Mouse (Mus musculus) brain, adult 2 months (tissue): Measurements from ENCODE around the gene Boc.
A peak's percentile ranks its signal among the peaks of the same experiment; 100 is the strongest.

ENCODE experiments used
- DNase-seq: peaks from one replicate; pipeline ENCODE4 v3.0.0; 2011; ENCODE audit warnings: low read depth, low spot score

Gene Boc

DNA sequence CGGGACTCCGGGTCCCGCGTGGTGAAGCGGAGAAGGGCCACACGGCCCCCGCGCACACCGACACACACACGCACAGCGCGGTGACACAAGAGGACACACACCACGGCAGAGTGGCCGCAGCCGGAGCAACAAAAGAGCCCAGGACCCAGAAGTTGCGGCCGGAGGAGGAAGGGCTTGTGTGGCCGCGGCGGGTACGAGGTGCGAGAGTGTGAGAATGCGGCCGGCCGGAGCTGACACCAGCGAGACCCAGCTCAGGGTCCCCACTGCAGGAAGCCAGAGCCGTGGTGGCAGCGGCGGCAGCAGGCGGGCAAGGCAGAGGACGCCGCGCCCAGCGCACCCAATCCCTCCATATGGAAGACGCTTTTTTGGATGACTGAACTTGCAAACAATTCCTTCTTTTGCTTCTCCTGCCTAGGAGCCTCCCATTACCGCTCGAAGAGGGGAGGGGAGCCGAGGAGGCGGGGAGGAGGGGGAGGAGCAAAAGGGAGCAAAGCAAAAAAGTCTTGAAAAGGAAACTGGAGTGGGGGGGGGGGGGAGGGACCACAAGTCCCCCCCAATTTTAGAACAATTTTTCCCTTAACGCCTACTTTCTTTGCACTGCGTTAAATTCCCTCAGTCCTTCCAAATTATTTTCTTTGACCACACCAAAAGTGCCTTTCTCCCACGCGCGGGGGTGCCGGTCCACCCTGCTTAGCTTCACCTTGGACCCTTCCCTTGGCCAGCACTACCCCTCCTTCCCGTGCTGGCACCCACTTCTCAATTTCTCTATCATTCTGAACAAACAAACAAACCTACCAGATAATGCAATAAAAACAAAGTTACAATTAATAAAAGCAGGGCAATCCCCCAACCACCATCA lies at the start of gene Boc:
TSS of gene Boc (minus strand) at position 427 of the 859 bp plus-strand sequence.
- peak; percentile 92 for DNase-seq

DNA sequence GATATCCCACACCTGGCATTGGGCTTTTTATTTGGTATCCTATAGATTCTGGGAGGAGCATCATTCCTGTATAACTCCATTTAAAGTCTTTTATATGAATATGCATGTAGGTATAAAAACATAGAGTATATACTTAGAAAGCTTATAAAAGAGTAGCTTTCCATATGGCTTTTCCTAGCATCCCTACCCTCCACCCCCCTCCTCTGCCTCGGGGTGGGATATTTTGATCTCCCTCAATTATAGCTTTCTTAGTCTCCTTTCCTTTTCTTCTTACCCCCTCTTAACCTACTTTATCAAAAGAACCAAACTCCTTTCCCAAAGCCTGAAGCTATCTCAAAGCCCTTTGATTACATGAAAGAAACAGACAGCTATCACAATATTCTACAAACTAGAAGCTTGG lies 47.9 kb upstream of the Boc start:
- peak; percentile 38 for DNase-seq

DNA sequence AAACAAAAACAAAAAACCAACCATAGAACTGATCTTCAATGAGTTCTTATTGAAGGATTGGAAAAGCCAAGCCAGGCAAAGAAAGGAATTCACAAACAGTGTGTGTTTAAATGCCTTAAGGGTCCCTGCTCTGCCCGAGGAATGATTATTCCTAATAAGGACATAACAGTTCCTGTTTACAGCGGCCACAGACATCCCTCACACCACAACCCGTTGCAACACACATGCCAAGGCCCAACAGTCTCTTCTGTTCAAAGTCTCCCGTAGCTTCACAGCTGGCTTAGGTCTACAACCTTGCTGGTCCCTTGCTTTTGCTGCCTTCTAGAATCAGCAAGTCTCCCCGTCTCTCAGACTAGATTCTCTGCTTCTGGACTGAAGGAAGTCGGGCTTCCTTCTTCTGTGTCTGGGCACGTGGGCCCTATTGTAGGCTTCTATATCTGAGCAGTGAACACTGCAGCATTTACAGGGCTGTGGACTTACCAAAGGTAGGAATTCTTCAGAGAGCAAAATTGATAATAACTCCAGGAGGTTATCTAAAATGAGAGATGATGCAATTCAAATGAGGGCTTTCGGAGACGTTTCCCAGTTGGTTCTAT lies 45.4 kb upstream of the Boc start:
- DNase-seq, result no peak

DNA sequence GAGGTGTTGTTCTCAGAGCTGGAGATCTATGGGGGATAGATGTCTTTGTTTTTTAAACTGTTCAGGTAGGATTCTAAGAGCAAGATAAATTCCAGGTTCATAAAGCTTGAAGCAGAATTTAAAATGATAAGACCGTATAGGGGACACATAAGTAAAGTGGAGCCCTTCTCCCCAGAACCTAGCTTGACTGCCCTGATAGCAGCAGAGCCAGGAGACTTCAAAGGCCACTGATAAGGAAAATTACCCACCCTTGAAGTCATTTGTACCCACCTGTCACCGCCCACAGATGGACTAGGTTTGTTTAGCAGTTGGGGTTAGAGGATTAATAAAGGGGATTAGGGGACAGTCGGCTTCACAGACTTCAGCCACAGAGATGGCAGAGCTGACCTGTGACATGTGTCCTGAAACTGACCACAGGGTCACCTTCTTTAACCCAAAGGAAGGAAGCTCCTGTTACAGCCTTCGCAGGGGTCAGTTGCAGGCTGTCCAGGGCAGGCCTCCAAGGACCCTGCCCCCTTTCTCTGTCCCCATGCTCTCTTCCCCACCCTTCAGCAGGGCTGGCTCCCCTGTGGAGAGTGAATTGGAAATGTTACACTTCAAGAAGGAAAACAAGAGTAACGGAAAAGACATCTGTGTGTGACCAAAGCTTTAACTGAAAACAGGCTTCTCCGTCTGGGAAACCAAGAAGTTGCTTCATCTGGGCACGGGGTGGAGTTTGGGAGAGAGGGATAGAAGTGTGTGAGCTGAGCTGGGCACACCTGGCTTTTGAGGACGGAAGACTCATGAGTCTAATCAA lies 43.5 kb upstream of the Boc start:
- no peak for DNase-seq

DNA sequence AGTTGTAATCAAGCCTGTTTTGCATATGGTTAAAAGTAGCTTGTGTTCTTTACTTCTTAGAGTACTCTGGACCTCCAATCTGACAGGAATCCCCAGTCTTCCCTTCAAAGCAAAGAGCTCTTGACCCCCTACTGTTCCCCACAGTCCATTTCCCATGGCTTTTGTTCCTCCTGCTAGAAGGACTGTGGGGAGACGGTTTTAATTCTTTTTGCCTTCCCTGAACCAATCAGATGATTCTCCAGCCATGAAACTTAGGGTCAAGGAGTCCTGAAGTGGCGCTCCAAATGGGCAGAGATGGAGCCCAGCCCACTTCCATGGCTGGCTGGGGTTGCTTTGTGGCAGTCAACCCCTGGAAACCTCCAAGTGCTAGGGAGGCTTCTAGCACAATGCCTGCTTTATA lies 42.5 kb upstream of the Boc start:
- DNase-seq, result no peak

DNA sequence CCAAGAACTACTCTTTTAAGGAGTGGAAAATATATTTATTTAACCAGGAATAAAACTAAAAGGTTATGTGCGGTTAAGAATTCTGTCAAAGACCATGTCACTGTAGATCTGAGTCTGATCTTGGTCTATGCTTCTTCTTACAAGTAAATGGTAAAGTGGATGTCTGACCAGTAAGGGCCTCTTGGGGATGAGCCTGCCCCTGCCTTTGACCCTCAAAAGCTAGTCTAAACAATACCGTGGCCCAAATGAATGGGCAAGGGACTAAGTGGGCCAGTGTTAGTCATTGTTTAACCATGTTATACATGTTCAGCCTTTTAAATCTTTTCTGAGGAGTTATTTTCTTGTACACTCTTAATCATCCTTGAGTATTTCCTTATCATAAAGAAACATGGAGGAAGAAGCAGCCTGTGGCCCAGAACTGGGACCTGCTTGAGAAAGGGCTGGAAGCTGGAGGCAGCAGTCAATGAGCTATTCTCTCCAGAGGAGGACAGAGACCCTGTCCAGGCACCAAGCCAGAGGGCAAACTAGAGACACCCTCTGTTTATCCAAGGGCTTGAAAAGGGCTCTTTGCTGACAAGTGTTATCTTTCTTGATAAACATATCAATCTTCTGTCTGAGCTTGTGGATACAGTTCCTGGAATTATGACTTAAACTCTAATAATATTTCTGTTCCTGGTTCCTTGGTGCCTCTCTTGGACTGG lies 38.6 kb upstream of the Boc start:
- no peak for DNase-seq

DNA sequence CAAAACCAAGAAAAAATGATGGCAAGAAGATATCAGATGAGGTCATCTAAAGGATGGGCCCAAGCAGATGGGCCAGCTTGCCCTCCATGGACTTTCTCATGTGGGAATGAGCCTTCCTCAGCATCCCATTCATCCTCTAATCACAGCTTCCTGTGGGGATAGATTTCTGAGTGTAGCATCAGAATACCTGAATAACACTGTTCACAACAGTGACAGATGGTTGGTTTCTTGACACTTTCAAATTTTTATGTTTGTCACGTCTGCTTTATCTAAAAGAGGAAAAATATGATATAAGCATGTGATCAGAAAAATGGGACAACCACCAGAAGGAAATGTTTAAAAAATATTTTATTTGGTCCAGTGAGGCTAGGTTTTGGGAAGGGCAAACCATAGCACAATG lies 30.8 kb upstream of the Boc start:
- DNase-seq, result peak; percentile 64

DNA sequence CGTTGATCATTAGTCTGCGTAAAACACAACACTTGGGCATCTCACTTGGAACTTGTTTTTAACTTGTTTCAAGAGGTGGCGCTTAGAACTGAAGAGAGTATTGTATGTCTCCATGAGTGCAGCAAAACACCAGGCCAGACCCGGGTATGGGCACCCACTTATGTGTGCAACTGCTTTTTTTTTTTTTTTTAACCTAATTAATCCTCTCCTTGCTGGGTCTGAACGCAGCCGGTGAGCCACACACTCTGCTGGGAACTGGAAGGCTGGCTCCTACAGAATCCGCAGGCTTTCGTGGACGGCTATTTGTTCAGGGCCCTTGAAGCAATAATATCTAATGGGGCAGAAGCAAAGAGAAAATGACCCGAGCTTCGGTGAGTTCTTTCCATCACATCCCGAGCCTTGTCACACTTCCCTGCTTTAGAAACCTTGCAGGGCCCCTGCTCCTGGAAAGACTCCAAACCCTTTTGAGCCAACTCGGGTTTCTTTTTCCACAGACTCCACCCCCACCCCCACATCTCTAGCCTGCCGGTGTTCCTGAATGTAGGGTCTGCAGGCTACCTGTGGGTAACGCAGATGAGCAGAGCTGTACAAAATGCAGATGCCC lies 20.8 kb upstream of the Boc start:
- no peak for DNase-seq

DNA sequence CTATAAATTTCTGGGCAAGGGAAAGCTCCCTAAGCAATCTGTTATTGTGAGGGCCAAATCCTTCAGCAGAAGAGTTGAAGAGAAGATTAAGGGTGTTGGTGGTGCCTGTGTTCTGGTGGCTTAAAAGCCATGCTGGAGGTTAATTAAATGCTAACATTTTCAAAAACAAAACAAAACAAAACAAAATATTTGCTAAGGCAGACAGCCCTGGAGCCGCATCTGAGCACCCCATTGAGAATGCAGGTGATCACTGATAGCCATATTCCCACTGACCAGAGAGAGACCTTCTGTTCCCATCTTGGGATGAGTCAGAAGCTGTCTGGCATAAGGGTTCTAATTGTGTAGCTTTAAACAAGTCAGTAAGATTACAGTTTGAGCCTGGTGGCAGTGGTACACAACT lies 19.9 kb upstream of the Boc start:
- DNase-seq, result peak; percentile 89

DNA sequence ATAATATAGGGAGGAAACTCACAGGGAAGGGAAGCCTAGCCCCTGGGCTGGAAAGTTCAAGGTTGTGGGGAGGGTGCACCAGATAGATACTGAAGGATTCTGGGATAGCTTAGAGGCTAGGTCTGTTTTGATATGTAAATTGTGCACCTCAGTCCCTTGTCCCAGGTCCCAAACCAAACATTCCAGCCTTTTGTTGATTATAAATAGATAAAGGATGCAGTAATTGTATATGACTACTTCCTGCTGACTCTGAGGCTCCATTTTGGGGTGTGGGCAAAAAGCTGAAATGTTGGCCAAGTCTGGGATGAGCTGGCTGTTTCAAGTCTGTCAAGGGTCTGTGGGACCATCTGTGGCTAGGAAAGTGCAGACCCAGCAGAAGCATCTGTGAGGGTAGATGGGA lies 9.4 kb upstream of the Boc start:
- DNase-seq, result no peak

DNA sequence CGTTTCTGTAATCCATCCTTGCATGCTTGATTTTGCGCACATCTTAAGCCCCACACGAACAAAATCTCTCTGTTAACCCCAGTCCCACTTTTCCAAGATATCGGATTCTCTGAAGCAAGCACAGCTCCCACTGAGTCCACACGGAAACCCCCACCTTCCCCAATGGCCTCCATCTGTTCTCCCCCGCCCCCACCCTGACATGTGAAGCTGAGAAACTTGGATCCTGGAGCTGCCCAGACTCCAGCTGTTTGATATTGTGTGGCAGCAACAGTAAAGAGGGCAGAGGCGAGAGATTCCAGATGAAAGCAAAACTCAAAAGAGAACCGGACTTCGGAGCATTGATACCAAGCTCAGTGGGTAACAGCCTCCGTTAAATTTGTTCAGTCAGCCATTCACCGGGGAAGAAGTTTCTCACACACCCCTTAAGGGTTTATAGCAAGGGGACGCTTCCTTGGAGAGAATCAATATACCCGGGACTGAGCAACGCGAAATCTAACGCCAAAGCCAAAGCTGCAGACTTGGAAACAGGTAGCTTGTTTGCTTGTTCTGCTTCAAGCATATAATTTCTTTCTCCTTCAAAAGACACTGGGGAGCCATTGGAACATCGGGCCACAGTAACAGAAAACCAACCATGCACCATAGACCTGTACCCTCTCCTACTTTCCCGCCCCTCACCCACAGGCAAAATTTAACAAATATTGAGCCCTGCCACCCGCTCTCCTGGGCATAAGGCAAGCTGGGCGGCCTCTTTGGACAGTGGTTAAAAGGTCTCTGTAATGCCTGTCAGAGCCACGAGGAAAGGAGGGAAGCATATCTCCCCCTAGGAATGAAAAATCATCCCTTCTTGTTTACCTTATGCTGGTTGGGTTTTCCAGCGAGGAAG lies 6.9 kb upstream of the Boc start:
- DNase-seq, result peak; percentile 43

DNA sequence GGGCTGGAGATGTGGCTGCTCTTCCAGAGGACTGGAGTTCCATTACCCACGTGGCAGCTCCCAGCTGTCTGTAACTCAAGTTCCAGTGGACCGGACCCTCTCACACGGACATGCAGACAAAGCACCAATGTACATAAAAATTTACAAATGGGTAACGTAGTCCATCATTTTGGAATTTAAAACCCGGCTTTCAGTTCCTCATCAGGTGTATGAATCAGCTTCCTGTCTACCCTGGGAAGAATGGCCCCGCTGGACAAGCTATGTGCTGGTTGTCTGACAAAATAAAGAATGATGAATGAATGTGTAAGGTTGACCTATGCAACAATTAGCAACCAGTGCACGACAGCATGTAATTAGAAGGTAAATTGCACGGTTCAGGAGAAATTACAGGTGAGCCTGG lies 5.7 kb upstream of the Boc start:
- no peak for DNase-seq

DNA sequence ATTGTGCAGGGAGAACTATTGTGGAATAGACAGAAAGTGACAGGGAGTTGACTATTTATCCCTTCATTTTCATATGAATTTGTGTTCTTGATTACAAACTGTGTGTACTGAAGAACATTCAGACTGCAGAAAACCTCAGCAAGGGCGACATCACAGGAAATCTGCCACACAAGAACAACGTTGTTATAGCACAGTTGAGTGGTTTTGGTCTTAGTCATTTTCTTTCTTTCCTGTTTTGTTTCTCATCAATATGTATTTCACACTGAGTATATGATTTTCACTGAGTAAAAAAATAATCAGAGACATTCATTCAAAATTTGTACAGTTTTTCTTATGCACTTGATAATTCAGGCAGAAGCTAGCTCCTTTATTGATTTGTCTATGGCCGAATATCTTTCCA lies 3.4 kb upstream of the Boc start:
- no peak for DNase-seq

DNA sequence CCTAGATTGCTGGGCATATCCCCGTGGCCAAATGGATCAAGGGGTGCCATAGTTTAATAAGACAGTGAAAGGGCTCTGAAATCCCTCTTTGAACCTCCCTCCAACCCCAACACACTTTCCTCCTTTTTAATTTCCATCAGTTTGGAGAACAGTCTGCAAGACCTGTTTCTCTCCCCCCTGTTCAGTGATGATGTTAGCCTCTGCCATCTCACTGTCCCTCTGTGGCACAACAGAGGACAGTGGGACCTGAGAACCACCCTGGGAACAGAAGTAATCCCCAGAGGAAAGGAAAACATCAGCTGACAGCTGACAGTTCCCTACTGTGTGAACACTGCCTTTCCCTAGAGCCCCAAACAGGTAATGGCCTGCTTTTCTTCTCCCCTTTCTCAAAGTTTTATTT lies 1.5 kb upstream of the Boc start:
- DNase-seq, result no peak

DNA sequence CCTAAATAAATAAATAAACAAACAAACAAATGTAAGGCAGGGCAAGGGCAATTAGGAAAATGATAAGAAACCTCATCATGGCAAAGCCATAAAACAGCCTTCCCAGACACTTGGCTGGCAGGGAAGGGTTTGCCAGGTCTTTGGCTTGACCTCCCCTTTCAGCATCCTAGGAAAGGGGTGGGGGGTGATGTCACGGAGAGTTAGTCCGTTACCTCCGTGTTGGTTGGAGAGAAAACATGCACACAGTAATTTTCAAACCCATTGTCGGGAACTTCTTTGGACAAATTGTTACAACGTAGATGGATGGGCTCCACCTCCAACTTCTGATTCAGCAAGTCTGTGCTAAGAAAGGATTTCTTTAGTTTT lies 616 bp upstream of the Boc start:
- DNase-seq, result no peak

DNA sequence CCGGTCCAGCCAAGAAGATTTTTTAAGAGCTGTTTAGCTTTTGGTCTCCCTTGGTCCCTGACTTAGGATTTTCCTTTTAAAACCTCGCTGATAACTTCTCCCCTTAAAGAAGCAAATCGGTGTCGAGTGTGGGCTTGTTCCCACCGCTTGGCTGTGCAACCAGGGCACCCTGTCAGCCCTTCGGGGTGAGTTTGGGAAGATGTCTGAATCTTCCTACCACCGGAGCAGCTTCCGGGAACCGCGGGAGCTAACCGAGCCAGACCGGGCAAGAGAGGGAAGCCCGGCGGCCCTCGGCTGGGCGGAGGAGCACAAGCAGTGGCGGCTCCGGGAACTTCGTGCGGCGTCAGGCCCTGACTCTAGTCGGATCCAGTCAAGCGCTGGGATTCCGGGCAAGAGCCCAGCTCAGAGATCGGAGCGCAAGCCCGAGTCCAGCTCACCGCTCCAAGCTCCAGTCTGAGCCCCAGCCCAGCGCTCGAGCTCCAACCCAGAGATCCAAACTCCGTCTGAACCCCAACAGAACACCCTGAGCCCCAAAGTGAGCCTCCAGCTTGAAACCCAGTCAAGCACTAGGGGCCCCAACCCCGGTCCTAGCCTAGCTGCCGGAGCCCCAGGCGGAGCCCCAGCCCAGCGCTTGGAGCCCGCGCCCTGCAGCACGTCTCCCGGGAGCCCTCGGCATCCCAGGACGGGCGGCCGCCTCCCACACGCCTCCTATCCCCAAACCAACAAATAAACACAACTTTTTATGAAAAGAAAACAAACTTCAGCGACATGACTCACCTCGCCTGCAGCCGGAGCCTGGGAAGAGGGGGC lies 831 bp downstream of the Boc start:
- DNase-seq, result peak; percentile 88

DNA sequence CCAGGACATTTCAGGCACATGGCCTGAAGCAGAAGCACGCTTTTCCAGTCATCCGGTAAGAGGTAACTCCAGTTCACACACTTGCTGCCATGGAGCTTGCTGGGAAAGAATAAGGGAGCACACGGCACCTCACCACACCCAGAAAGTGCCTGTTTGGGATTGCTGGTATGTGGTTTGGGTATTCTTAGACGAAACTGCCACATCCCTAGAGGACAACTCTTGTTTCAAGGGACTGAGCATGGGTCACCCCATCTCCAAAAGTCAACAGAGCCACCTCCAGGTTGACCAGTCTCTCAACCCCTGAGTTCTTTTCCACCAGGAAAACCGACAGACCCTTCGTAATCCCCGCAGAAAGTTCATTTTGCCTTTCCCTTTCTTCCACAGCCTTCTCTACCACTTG lies 1.6 kb downstream of the Boc start:
- DNase-seq, result peak; percentile 61

DNA sequence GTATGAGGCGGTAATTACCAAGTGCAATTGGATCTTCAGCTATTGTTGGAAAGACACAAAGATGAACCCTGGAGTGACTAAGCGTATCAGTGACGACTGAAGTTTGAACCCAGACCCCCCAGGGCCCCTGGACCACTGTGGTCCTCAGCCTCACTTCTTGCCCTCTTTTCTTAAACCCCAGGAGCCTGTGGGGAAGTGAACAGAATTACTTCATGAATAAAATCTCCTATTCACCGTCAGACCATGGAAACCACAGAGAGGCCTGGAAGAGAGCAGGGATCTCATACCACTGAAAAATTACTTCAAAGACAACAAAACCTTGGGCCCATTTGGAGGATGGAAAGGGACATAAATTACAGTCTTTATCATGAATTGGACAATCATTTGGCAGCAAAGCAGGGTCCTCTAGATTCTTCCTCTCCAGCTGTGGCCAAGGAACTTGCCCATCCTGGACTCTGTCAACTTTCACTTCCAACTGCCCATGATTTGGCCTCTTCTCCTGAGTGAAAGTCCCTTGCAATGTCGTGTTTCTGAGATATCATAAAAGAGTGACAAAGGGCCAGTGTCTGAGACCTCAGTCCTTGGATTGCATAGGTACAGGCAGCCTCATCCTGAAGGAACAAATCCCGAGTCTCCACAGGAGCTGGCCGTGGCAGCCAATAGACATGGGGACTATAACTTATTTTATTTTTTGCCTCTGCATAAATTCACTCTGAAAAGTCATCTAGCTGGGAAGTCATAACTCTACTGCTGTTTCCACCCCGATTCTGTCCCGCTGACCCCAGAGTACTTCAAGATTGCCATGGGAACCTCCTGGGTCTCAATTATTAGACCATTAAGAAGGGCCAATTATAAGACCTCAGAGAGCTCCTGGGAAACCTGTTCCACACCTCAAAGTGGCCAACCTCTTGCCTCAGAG lies 2.6 kb downstream of the Boc start:
- DNase-seq, result no peak

DNA sequence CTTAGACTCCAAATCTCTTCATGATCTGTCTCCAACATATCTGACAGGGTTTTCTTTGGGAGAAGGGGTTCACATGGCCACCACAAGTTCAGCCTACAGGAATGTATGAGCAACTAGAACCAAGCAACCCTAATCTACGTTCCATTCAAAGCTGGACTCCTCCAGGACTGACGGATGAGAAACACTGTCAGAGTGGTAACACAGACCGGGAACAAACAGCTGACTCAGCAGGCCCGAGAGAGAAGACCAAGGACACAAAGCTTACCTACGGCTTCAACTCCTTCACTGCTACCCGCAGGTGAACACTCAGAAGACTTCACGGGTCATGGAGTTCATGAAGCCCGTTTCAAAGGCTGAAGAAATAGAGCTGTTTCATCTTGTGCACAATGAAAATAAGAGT lies 4.8 kb downstream of the Boc start:
- DNase-seq, result no peak
